Mouse (Mus musculus) ES-Bruce4 (cell line): Measurements from ENCODE around the gene Mc1r. TPM values are rescaled to one million over a fixed set of nuclear protein-coding genes. Genes with fewer than 3 reads are reported as not detected.
A peak's percentile ranks its signal among the peaks of the same experiment; 100 is the strongest.

ENCODE experiments used
- H3K27ac ChIP-seq: 2 replicates; pipeline ENCODE4 v1.5.1; 2012; ENCODE audit warnings: low read length, inconsistent platforms; ENCODE audit not compliant: insufficient read depth
- H3K27me3 ChIP-seq: 2 replicates; pipeline ENCODE4 v1.6.1; 2012; ENCODE audit warnings: mild to moderate bottlenecking, low read length, inconsistent platforms; ENCODE audit not compliant: control insufficient read depth, poor library complexity, insufficient read depth, severe bottlenecking
- H3K36me3 ChIP-seq: 2 replicates; pipeline ENCODE4 v1.6.1; 2012; ENCODE audit warnings: inconsistent platforms, mild to moderate bottlenecking, low read length, moderate library complexity; ENCODE audit not compliant: control insufficient read depth, poor library complexity, insufficient read depth, severe bottlenecking
- H3K4me1 ChIP-seq: one replicate; pipeline ENCODE4 v1.8.1; 2011; ENCODE audit warnings: low read length; ENCODE audit not compliant: control insufficient read depth, insufficient read depth
- H3K4me3 ChIP-seq: 2 replicates; pipeline ENCODE4 v1.5.1; 2011; ENCODE audit warnings: low read depth, mild to moderate bottlenecking, low read length
- H3K9ac ChIP-seq: 2 replicates; pipeline ENCODE4 v1.6.1; 2012; ENCODE audit warnings: low read depth, mild to moderate bottlenecking, inconsistent platforms; ENCODE audit not compliant: poor library complexity, severe bottlenecking
- H3K9me3 ChIP-seq: replicated peaks from 2 replicates; pipeline ENCODE4 v1.6.1; 2012; ENCODE audit warnings: mild to moderate bottlenecking, low read length, inconsistent platforms; ENCODE audit not compliant: control insufficient read depth, poor library complexity, insufficient read depth, severe bottlenecking
- CTCF ChIP-seq: IDR thresholded peaks from one replicate; pipeline ENCODE4 v1.8.1; 2011; ENCODE audit warnings: low read depth, low read length
- EP300 ChIP-seq: IDR thresholded peaks from 2 replicates; pipeline ENCODE4 v1.6.1; 2011; ENCODE audit warnings: low read depth, low read length; ENCODE audit not compliant: insufficient read depth
- POLR2A ChIP-seq: IDR thresholded peaks from one replicate; pipeline ENCODE4 v1.8.1; 2011; ENCODE audit warnings: low read length; ENCODE audit not compliant: insufficient read depth
- polyA plus RNA-seq: library from polyadenylated mRNA; stranded (reverse); fragments of >200 nt; gene quantifications from 2 replicates; pipeline ENCODE4 v1.2.4, GENCODE M21; 2011; ENCODE audit warnings: low read depth; ENCODE audit not compliant: missing spikeins, insufficient read depth, insufficient read length

The Mc1r gene
- polyA plus RNA-seq, 1 experiment: not detected

- Histone ChIP-seq H3K9ac (peak overlapping the region; percentile 51; the same call in 1 of the 2 replicates), H3K27me3 (no peaks in the 10 kb centered on the region)
Observed at GRCm38 (mm10) chr8:123422056-123422780, 15.3 kb downstream of the Mc1r start.

GRCm38 (mm10) chr8:123422781-123423159 is 15.9 kb downstream of the Mc1r start:
- Histone ChIP-seq H3K27me3 (no peaks in the 10 kb centered on the region), H3K36me3 (peaks cover 5% of the 10 kb centered on the region; the same call in 1 of the 2 replicates), H3K9me3 (peaks cover 14% of the 10 kb centered on the region), H3K4me3 (no peak overlapping the region), H3K4me1 (no peaks in the 10 kb centered on the region), H3K27ac (no peak overlapping the region), H3K9ac (no peak overlapping the region; the same call in 1 of the 2 replicates)
- TF ChIP-seq CTCF: no peak
- no peak for TF ChIP-seq EP300
- no peak for TF ChIP-seq POLR2A

More at GRCm38 (mm10) chr8:123422056-123422780, 15.3 kb downstream of the Mc1r start:
- H3K4me1 ChIP-seq: no peaks in the 10 kb centered on the region
- TF ChIP-seq POLR2A: no peak
- peak; percentile 51 for TF ChIP-seq EP300
- TF ChIP-seq CTCF: peak; percentile 72
- peak overlapping the region; percentile 84 for H3K27ac ChIP-seq
- H3K9me3 ChIP-seq: peaks cover 10% of the 10 kb centered on the region
- H3K36me3 ChIP-seq: peaks cover 5% of the 10 kb centered on the region; the same call in 1 of the 2 replicates
- H3K4me3 ChIP-seq: peak overlapping the region; percentile 27; the same call in 1 of the 2 replicates

DNA sequence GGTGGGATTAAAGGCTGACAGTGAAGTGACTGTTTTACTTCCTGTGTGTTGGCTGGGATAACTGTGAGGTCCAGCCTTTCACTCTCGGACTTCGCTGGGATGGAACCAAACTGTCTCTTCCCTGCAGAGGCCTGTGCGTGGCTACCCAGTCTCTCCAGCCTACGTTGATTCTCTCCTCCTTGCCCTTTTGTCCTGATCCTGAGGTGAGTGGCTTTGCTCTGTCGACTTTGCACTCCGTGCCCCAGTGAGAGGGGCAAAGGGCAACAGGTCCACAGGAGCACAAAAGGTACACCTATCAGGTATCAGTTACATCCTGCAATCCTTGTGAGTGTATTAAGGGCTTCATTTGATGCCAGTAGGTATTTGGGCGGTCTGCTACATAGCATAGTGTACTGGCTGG is 16.5 kb downstream of the Mc1r start, which contains the start of gene Def8:
Gene Def8 (plus strand): TSS at position 87 of the 400 bp plus-strand sequence.
- Histone ChIP-seq H3K9me3 (peaks cover 21% of the 10 kb centered on the region), H3K27ac (no peak within 1 kb of the TSS), H3K4me3 (no peak within 1 kb of the TSS), H3K36me3 (peaks cover 5% of the 10 kb centered on the region; the same call in 1 of the 2 replicates), H3K27me3 (no peaks in the 10 kb centered on the region), H3K9ac (peak within 1 kb of the TSS; percentile 51; the same call in 1 of the 2 replicates), H3K4me1 (no peaks in the 10 kb centered on the region)
- TF ChIP-seq CTCF (no peak), EP300 (no peak), POLR2A (no peak)

- Histone ChIP-seq H3K4me1 (no peaks in the 10 kb centered on the region), H3K27ac (no peak overlapping the region), H3K9me3 (peaks cover 48% of the 10 kb centered on the region), H3K36me3 (no peaks in the 10 kb centered on the region), H3K9ac (no peak overlapping the region), H3K4me3 (no peak overlapping the region), H3K27me3 (no peaks in the 10 kb centered on the region)
- TF ChIP-seq EP300: no peak
- TF ChIP-seq CTCF: no peak
- TF ChIP-seq POLR2A: no peak
Observed at GRCm38 (mm10) chr8:123426511-123427509, 19.9 kb downstream of the Mc1r start.

DNA sequence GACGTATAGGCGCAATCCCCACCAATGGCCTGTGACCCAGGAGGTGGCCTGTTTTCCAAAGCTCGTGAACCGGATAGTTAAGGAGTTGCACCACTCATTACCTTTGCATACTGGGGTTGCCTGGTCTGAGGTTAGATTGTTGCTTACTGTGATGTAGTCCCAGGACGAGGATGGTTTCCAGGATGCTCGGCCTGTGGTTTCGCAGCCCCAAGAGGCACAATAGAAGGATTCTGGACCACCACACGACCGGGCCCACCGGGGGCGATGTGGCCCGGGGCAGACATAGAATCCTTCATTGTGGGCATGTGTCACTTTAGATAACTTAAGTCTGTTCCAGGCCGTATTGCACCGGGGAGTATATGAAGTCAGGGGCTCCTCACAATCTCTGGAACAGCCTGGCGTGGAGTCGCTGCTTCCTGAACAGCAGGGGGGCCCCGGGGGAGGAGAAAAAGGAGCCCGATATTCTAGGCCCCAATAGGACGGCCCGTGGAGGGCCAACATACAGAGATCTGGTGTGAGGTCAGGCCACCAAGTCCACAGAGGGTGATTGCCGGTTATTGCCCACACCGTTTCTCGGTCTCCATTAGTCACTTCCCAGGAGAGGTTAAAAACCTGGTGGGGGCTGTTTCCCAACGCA is 20.9 kb downstream of the Mc1r start:
- no peak overlapping the region for H3K27ac ChIP-seq
- TF ChIP-seq EP300 (no peak), POLR2A (no peak), CTCF (no peak)
- H3K9ac ChIP-seq: no peak overlapping the region
- H3K4me3 ChIP-seq: no peak overlapping the region
- H3K9me3 ChIP-seq: peaks cover 58% of the 10 kb centered on the region
- no peaks in the 10 kb centered on the region for H3K4me1 ChIP-seq
- no peaks in the 10 kb centered on the region for H3K36me3 ChIP-seq
- H3K27me3 ChIP-seq: no peaks in the 10 kb centered on the region
